Mouse (Mus musculus): Measurements from ENCODE around the gene Med24. TPM values are rescaled to one million over a fixed set of nuclear protein-coding genes. Genes with fewer than 3 reads are reported as not detected.
"Not testable (repeated sequence)": the region's sequence is repeated elsewhere in the genome, so short reads cannot be mapped to it uniquely, and the experiment has no call there.

Gene Med24
- polyA plus RNA-seq, 2 experiments: 43.9 to 83.4 TPM

DNA sequence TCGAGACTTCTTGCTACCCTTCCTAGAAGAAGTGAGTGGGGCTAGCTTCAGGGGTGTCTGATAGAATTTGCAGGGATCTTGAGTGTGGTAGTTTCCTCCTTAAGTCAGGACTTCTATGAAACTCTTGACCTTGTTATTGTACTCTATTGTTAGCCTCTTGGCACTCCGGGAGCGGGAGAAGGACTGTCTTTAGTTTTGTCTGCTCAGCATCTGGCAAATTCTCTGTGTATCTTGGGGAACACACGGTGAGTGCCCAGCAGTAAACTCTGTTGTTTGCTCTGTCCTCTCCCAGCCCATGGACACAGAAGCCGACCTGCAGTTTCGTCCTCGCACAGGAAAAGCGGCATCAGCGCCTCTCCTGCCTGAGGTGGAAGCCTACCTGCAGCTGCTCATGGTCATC, 43.6 kb downstream of the Med24 start:
- Histone ChIP-seq H3K27ac (replicated peaks; ENCODE audit: low read depth, low read length) (no peak overlapping the region), H3K9ac (ENCODE audit: low read depth, low read length, severe bottlenecking) (no peak overlapping the region), H3K27me3 (ENCODE audit: control insufficient read depth, insufficient read depth, low read length) (no peaks in the 10 kb centered on the region), H3K9me3 (ENCODE audit: control insufficient read depth, low read length) (no peaks in the 10 kb centered on the region), H3K4me3 (replicated peaks; ENCODE audit: low read length) (no peak overlapping the region), H3K4me1 (ENCODE audit: control insufficient read depth, insufficient read depth, low read length) (peaks cover 8% of the 10 kb centered on the region), H3K36me3 (ENCODE audit: control insufficient read depth, insufficient read depth, low read length) (peaks cover 49% of the 10 kb centered on the region), H3K4me2 (replicated peaks; ENCODE audit: low read depth, low read length, severe bottlenecking) (no peak overlapping the region)
- ATAC-seq (ENCODE audit: low FRiP score, low read depth) (no peak), DNase-seq (ENCODE audit: low spot score) (no peak)
- TF ChIP-seq POLR2A (IDR thresholded peaks at IDR 0.05; ENCODE audit: borderline replicate concordance, extremely low read depth, insufficient read depth, insufficient read length): no peak
- WGBS: 92% methylated on average over 9 of the region's 9 CpGs

DNA sequence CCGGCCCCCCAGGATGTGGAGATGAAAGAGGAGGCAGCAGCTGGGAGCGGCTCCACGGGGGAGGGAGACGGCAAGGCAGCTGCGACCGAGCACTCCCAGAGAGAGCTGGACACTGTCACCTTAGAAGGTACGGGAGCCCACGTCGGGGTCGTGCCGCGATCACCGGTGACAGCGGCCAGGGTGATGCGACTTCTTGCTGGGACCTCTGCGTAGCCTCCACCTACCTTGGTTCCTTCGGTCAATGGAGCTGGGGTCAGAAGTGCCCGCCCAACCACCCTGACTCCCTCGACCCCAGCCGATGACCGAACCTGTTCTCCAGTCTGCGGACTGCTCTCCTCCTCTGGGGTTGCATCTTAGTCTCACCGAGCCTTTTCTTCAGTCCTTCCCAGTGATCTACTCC, 46.4 kb downstream of the Med24 start:
- ATAC-seq (ENCODE audit: low FRiP score, low read depth): no peak
- H3K27ac ChIP-seq (replicated peaks; ENCODE audit: low read depth, low read length): peak overlapping the region; percentile 58
- H3K4me3 ChIP-seq (replicated peaks; ENCODE audit: low read length): peak overlapping the region; percentile 100
- H3K4me2 ChIP-seq (replicated peaks; ENCODE audit: low read depth, low read length, severe bottlenecking): peak overlapping the region; percentile 73
- no peak for TF ChIP-seq POLR2A (IDR thresholded peaks at IDR 0.05; ENCODE audit: borderline replicate concordance, extremely low read depth, insufficient read depth, insufficient read length)
- H3K36me3 ChIP-seq (ENCODE audit: control insufficient read depth, insufficient read depth, low read length): peaks cover 26% of the 10 kb centered on the region
- H3K9me3 ChIP-seq (ENCODE audit: control insufficient read depth, low read length): no peaks in the 10 kb centered on the region
- H3K27me3 ChIP-seq (ENCODE audit: control insufficient read depth, insufficient read depth, low read length): no peaks in the 10 kb centered on the region
- DNase-seq (ENCODE audit: low spot score): no peak
- peaks cover 8% of the 10 kb centered on the region for H3K4me1 ChIP-seq (ENCODE audit: control insufficient read depth, insufficient read depth, low read length)
- H3K9ac ChIP-seq (ENCODE audit: low read depth, low read length, severe bottlenecking): peak overlapping the region; percentile 97
- 0% methylated on average over 18 of the region's 23 CpGs for WGBS

- TF ChIP-seq POLR2A (IDR thresholded peaks at IDR 0.05; ENCODE audit: borderline replicate concordance, extremely low read depth, insufficient read depth, insufficient read length): peak; percentile 93; the same call in 1 of the 2 replicates
- Histone ChIP-seq H3K4me3 (replicated peaks; ENCODE audit: low read length) (peak within 1 kb of the TSS; percentile 100), H3K36me3 (ENCODE audit: control insufficient read depth, insufficient read depth, low read length) (peaks cover 19% of the 10 kb centered on the region), H3K4me2 (replicated peaks; ENCODE audit: low read depth, low read length, severe bottlenecking) (peak within 1 kb of the TSS; percentile 73), H3K9ac (ENCODE audit: low read depth, low read length, severe bottlenecking) (peak within 1 kb of the TSS; percentile 97), H3K27ac (replicated peaks; ENCODE audit: low read depth, low read length) (peak within 1 kb of the TSS; percentile 58), H3K4me1 (ENCODE audit: control insufficient read depth, insufficient read depth, low read length) (peaks cover 8% of the 10 kb centered on the region), H3K9me3 (ENCODE audit: control insufficient read depth, low read length) (no peaks in the 10 kb centered on the region), H3K27me3 (ENCODE audit: control insufficient read depth, insufficient read depth, low read length) (no peaks in the 10 kb centered on the region)
- 7% methylated on average over 45 of the region's 45 CpGs for WGBS
- peak; percentile 97 for ATAC-seq (ENCODE audit: low FRiP score, low read depth)
- peak; percentile 97 for DNase-seq (ENCODE audit: low spot score)
These were observed 47.2 kb downstream of the Med24 start, which contains the start of gene Psmd3 for GRCm38 (mm10) chr11:98681786-98682745. TSS of gene Psmd3 (plus strand) at chr11:98682554.

DNA sequence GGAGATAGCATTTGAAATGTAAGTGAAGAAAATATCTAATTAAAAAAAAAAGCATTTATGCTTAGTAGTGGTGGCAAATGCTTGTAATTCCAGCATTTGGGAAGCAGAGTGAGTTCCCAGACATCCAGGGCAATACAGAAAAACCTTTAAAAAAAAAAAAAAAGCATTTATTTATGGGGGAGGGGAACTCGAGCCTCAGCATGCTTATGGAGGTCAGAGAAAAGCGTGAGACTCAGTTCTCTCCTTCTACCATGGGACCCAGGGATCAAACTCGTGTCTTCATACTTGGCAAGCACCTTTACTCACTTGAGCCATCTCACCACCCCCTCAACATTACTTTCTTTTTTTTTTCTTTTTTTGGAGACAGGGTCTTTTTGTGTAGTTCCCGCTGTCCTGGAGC, 48.0 kb downstream of the Med24 start:
- no peak overlapping the region for H3K9ac ChIP-seq (ENCODE audit: low read depth, low read length, severe bottlenecking)
- WGBS: 87% methylated on average over 4 of the region's 4 CpGs
- peaks cover 8% of the 10 kb centered on the region for H3K4me1 ChIP-seq (ENCODE audit: control insufficient read depth, insufficient read depth, low read length)
- no peak for DNase-seq (ENCODE audit: low spot score)
- 0 out of 2 replicates have a peak overlapping the region, but pooled peaks have one; percentile 48 for H3K4me2 ChIP-seq (replicated peaks; ENCODE audit: low read depth, low read length, severe bottlenecking)
- TF ChIP-seq POLR2A (IDR thresholded peaks at IDR 0.05; ENCODE audit: borderline replicate concordance, extremely low read depth, insufficient read depth, insufficient read length): no peak
- no peaks in the 10 kb centered on the region for H3K9me3 ChIP-seq (ENCODE audit: control insufficient read depth, low read length)
- no peaks in the 10 kb centered on the region for H3K27me3 ChIP-seq (ENCODE audit: control insufficient read depth, insufficient read depth, low read length)
- no peak for ATAC-seq (ENCODE audit: low FRiP score, low read depth)
- H3K4me3 ChIP-seq (replicated peaks; ENCODE audit: low read length): no peak overlapping the region
- H3K27ac ChIP-seq (replicated peaks; ENCODE audit: low read depth, low read length): no peak overlapping the region
- H3K36me3 ChIP-seq (ENCODE audit: control insufficient read depth, insufficient read depth, low read length): peaks cover 10% of the 10 kb centered on the region

DNA sequence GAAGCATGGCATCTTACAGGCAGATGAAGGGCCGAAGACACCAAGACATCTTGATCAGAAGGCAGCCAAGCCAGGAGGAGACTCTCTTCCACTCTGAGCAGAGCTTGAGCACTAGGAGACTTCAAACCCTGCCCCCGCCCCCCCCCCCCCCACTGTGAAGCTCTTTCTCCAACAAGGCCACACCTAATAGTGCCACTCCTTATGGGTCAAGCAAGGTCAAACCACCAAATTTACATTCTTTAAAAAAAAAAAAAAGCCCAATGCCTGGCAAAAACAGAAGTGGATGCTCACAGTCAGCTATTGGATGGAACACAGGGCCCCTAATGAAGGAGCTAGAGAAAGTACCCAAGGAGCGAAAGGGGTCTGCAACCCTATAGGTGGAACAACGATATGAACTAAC, 48.6 kb downstream of the Med24 start:
- not testable (repeated sequence) for DNase-seq (ENCODE audit: low spot score); H3K9me3 ChIP-seq (ENCODE audit: control insufficient read depth, low read length); H3K4me2 ChIP-seq (replicated peaks; ENCODE audit: low read depth, low read length, severe bottlenecking); H3K4me1 ChIP-seq (ENCODE audit: control insufficient read depth, insufficient read depth, low read length); H3K36me3 ChIP-seq (ENCODE audit: control insufficient read depth, insufficient read depth, low read length); H3K27ac ChIP-seq (replicated peaks; ENCODE audit: low read depth, low read length); H3K27me3 ChIP-seq (ENCODE audit: control insufficient read depth, insufficient read depth, low read length); H3K4me3 ChIP-seq (replicated peaks; ENCODE audit: low read length); H3K9ac ChIP-seq (ENCODE audit: low read depth, low read length, severe bottlenecking); ATAC-seq (ENCODE audit: low FRiP score, low read depth)
- 81% methylated on average over 4 of the region's 4 CpGs for WGBS

Measured in limb, embryonic 14.5 days (tissue).